Mouse (Mus musculus) layer of hippocampus, adult 8-10 months (tissue): ENCODE measurements around the gene Zscan5b. TPM values are rescaled to one million over a fixed set of nuclear protein-coding genes. Genes with fewer than 3 reads are reported as not detected.

Experiments
- total RNA-seq, 4 experiments: library from RNA; stranded (reverse); gene quantifications; 2 replicates each; pipeline ENCODE4 v1.2.4; 2022

Gene Zscan5b
- total RNA-seq, 4 experiments from 2014 or later: not detected

Other genes with a start within 250 kb of the Zscan5b start
- not detected for gene Vmn1r65, start 211.3 kb upstream of the Zscan5b start, total RNA-seq
- gene Nlrp4c, start 177.1 kb upstream of the Zscan5b start, total RNA-seq: not detected
- gene Zfp787, start 66.3 kb upstream of the Zscan5b start, total RNA-seq: 10 to 100 TPM; 22.1 to 29.3 (median 27.7) TPM
- 10 to 100 TPM; 45.2 to 59.5 (median 54.9) TPM for gene Zfp444, start 50.1 kb upstream of the Zscan5b start, total RNA-seq
- not detected for gene Galp, start 25.2 kb upstream of the Zscan5b start, total RNA-seq
- not detected for gene Epp13, start 30.4 kb downstream of the Zscan5b start, total RNA-seq
- gene Zfp667, start 64.3 kb downstream of the Zscan5b start, total RNA-seq: 10 to 100 TPM; 15.5 to 21.1 (median 18.2) TPM
- gene Zfp583, start 109.0 kb downstream of the Zscan5b start, total RNA-seq: 10 to 100 TPM; 10.1 to 14.2 (median 11.1) TPM
- 1 to 10 TPM; 5.8 to 6.8 (median 6.0) TPM for gene Gm3854, start 121.5 kb downstream of the Zscan5b start, total RNA-seq
- 1 to 10 TPM; 4.0 to 7.5 (median 6.5) TPM for gene Zfp78, start 141.0 kb downstream of the Zscan5b start, total RNA-seq
- 1 to 10 TPM; 8.0 to 9.9 (median 8.4) TPM for gene Zfp28, start 161.0 kb downstream of the Zscan5b start, total RNA-seq
- 10 to 100 TPM; 20.0 to 22.2 (median 21.4) TPM for gene Smim17, start 176.4 kb downstream of the Zscan5b start, total RNA-seq
- under 1 TPM; 0.18 to 0.53 (median 0.38) TPM for gene Gm20715, start 188.0 kb downstream of the Zscan5b start, total RNA-seq
- gene Olfr1344, start 216.4 kb downstream of the Zscan5b start, total RNA-seq: 1 to 10 TPM; 1.3 to 2.1 (median 1.5) TPM
- under 1 TPM in 2 of 4 experiments, not detected in 2; 0.07 to 0.12 TPM for gene Olfr1336, start 233.9 kb downstream of the Zscan5b start, total RNA-seq
- under 1 TPM in 1 of 4 experiments, not detected in 3; 0.07 TPM for gene Olfr1346, start 244.8 kb downstream of the Zscan5b start, total RNA-seq